Mouse (Mus musculus) mouse embryonic stem cell (cell line): ENCODE results near the gene Camkk2.

Experiments
- in situ Hi-C, 2 experiments: fragments of 300-500 bp; cut with MboI; formaldehyde crosslinking; loops; 1 replicate in 1 of 2; 3 replicates in 1 of 2; pipeline ENCODE4 v1.14.3; 2019 to 2020; ENCODE audit warnings: low sequenced_read_pairs in 2 of 2, low pct_unique_long_range_greater_than_20kb in 1 of 2, mixed read lengths in 1 of 2; ENCODE audit not compliant: unreplicated experiment in 1 of 2

The Camkk2 gene

DNA sequence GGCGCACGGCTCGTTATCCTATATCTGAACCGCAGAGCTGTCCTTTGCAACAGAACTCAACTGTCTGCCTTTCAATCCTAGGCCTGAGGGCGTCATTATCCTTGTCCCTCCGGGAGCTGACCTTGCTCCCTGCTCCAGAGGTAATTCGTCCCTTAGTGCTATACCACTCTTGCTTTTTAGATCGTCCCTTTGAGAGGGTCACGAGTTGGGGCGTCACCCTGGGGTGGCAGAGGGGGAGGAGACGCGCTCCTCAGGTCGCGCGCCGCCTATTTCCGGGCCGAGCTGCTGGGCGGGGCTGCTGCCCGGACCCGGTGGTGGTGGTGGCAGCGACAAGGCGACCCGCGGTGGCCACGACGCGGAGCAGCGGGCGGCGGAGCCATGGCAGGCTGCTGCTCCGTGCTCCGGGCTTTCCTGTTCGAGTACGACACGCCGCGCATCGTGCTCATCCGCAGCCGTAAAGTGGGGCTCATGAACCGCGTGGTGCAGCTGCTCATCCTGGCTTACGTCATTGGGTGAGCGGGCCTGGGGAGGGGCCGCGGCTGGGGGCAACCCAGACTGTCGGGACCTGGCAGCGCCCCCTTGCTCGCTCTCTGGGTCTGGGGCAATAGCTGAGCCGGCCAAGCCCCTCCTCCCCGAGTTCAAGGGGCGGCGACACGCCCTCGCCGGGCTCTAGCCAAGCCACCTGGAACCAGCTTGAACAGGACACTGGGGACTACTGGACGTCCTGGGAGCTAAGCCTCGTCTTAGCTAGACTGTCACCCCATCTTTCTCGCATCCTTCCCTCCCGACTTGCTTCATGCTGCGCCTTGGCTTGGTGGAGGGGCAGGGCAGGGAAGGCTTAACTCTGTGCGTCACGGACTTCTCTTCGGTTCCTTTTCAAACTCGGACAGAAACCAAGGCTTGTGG, 71.7 kb downstream of the Camkk2 start, which contains the start of gene P2rx4:
P2rx4 (plus strand) TSS at position 269 of the 906 bp plus-strand sequence.
- in situ Hi-C loops: no loop called here

DNA sequence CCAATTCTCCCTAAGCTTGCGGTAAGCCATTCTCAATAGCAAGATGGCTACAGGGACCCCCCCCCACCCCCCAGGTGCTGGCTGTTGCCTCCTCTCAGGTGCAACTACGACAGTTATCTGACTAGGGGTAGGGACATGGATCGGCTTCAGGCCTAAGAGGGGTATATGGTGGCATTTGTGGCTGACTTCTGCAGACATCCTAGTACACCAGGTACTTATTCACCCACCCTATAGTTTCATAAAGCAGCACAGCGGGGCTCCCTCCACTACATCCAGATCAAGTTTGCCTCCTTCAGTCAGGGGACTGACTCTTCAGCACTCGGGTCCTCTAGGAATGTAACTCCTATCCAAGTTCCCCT, 72.3 kb downstream of the Camkk2 start:
- in situ Hi-C loops: no loop called here

DNA sequence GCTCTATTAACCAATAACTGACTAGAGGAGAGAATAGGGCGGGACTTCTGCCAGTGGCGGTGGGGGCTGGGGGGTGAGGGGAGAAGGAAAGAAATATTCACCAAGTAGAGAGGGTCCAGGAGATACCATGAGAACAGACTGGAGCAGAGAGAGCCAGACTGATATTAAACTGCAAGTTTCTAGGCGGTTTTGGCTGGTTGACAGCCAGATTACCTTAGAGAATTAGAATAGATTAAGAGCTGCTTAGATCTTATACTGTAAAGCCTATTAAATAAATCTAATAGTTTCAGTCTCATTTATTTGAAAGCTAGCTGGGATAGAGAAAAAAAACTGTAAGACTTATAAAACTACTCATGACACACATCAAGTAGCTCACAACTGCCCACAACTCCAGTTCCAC, 74.0 kb downstream of the Camkk2 start:
- in situ Hi-C loops: no loop called here

DNA sequence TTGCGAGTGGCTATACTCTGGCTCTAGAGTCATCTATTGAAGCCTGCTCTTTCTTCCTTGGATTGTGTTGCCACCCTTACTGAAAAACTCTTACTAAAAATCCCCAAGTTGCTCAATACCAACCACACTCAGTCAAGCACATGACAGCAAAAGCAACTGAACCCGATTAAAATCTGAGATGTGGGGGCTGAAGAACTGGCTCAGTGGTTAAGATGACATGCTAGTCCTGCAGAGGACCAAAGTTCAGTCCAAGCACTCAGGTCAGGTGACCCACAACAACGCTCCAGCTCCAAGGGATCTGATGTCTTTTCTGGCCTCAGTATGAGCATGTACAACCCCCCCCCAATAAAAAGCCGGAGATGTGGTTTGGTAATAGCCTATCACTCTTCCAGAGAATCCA, 74.6 kb downstream of the Camkk2 start:
- in situ Hi-C loops: no loop called here

DNA sequence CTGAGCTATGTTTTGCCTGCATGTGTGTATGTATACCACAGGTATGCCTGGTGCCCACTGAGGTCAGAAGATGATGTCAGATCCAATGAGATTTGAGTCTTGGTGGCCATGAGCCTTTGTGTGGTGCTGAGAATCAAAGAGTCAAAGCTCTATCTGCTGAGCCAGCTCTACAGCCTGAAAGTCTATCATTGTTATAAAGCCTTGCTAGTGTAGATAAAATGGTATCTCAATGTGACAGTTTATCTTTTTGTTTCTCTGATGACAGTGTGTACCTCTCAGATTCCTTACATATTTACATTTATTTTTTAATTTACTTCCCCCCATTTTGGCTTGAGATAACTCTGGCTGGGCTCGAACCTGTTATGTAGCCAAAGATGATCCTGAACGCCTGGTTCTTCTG, 75.6 kb downstream of the Camkk2 start:
- in situ Hi-C loops: no loop called here

DNA sequence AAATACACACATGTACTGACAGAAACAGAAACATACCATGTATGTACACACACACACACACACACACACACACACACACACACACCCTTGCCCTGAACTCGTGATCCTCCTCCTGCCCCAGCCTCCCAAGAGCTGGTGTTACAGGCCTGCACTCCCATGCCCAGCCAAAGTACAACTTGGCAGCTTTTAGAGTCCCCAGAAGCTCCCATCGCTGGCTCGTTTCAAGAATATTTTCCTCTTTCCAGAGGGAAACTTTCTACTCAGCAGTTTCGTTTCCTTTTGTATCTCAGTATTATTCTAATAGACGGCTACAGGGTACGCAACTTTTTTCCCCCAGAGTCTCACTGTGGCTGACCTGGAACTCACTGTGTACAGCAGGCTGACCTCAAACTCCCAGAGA, 77.1 kb downstream of the Camkk2 start:
- in situ Hi-C loops: no loop called here

DNA sequence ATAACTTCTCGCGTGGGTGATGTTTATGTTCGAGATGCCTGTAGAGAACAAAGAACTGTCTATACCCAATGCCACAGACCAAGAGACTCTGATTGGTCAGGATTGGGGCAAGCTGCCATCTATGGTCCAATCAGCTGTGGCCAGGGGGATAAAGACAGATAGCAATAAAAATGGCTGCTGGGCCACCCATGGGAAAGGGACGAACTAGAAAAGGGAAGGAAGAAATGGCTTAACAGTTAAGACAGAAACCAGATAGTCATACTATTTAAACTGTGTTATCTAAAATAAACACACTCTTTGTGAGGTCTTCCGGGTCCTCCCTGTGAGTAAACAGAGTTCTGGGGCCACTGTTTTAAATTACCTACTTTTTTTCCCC, 78.4 kb downstream of the Camkk2 start:
- in situ Hi-C loops: no loop called here

DNA sequence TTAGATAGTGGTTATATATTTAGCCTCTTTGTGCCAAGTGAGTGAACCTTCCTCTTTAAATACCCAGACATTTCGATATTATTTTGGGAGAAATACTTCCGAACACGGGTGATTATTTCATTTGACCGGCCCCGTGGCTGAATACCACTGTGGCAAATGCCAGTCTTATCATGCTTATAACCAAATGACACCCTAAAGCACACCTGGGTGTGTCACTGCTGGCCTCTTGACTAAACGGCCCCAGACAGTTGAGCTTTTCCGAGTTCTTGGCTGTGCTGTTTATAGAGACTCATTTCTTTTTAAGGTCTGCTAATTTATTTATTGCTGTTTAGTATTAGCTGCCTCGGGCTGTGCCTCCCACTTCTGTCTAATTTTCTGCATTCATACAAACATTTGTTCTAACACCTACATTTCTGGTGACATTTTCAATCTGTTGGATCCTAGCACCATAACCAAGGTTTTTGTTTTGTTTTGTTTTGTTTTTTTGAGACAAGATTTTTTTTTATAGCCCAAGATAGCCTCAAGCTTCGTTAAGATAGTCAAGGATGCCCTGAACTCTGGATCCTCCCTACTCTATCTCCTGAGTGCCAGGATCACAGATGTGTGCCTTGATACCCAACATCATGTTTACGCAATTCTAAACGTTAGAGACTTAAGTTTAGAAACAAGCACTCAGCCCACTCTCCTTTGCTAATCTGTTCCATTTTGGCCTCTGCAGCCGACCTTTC, 78.9 kb downstream of the Camkk2 start:
- in situ Hi-C loops: no loop called here

DNA sequence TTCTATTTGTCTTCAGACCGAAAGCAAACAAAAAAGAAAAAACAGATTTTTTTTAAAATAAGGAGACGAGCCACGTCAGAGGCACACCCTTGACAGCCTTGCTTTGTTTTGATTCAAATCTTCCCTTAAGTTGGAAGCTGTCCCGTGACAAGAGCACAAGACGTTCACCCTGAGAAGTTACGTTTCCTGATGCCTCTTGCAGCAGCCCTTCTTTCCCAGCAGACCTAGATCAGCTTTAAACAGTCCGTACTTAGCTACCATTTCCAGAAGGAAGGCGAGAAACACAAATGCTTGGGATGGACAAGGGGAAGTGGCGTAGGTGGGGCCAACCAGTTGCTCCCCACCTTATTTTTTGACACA, 80.5 kb downstream of the Camkk2 start:
- in situ Hi-C loops: no loop called here

DNA sequence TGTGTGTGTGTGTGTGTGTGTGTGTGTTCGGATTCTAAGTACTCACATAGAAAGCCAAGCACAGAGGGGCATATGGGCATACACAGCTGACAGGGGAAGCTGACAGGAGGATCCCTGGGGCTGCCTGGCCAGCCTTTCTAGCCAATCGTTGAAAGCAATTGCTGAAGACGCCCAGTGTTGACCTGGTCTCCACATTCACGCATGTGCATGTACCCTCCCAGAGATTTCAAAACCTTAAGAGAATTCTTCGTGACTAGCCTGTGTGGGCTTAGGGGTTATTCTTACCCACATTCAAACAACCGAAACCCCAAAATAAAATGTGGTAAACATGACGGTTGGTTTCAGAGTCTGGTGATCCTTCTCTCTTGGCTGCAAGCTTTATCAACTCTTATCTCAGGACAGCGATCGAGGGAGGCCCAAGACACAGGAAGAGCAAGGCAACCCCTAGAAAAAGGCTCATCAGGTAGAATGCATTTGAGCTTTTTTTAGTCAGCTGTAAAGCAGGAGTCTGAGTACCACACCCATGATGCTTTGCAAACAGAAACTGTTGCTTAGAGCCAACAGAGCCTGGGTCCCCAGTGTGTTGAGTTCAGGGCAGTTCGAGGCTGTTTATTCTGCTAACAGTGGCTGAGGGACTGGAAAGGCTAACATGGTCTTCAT, 81.0 kb downstream of the Camkk2 start:
- in situ Hi-C loops: no loop called here

DNA sequence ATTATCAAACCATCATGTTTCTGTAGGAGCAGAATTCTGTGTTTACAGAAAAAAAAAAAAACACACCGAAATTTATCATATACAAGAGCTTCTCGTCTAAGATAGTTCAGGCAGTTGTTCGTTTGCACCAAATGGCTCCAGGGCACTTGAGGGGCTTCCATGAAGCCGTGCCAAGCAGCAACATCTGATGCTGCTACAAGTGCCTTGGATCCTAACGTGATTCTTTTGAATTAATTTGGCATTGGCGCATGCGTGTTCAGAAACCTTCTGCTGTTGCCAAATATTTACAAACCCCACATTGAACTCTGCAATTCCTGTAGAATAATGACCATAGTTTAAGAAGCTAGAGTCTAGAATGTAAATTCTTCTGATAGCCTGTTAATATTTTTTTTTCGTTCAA, 83.7 kb downstream of the Camkk2 start:
- in situ Hi-C loops: no loop called here

DNA sequence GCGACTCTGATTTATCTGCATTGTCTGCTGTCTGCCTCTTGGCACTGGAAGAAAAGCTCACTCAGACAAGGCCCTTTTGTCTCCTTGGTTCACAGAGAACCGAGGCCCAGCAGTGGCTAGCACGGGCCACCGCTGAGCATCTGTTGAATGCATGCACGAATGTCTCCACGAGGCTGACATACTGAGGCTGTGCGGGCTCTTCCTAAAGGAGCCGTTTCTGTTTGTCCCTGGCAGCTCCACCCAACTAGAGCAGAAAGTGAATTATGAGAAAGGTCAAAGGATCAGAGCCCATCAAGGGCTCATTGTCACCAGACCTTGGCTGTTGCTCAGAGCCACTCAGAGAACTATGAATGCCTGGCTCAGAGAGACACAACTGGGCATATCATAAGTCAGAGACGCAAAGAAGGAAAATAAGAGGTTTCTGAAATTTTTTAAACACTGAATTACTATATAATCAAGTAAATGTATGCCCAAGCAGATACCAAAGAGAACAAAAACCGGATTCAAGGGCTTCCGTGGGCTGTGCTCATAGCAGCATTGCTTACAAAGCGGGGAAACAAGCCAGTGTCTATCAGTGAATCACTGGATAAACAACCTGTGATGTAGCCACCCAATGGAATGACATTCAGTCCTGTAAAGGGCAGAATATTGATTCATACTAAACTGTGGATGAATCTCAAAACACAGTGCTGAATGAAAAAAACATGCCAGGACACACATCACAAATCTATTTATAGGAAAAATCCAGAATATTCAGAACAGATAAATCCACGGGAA, 85.6 kb downstream of the Camkk2 start:
- in situ Hi-C loops: no loop called here

DNA sequence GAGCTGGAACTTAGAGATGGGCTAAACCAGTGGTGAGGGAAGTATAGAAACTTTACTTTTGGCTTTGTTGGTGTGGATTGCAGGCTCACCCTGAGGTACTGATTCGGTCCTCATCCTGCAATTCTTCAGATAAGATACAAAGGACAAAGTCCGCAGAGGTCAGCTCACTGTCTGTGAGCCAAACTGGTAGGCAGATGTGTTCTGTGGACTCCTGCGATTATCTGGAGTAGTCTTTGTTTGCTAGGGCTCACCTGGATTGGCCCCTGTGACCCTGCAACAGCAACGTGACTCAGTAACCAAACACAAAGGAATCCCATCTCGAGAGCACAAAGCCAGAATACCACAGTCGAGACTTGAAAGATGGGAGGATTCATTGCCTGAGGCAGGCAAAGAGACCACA, 88.7 kb downstream of the Camkk2 start:
- in situ Hi-C loops: no loop called here

DNA sequence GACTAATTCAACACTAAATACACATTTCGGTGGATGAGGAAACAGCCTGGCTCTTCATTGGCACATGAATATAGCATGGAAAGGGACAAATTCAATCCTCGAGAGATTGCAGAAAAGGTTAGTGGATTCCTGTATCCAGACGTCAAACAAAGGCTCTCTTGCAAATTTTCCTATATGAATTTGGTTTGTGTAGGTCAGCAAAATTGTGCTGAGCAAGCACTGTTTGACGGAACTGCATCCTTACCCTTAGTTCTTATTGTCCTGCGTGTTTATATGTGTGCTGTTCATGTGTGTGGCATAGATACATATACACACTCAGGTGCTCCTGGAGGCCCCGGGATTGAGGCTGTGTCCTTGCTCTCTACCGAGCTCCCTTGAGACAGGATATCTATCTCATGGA, 90.1 kb downstream of the Camkk2 start:
- in situ Hi-C loops: no loop called here

DNA sequence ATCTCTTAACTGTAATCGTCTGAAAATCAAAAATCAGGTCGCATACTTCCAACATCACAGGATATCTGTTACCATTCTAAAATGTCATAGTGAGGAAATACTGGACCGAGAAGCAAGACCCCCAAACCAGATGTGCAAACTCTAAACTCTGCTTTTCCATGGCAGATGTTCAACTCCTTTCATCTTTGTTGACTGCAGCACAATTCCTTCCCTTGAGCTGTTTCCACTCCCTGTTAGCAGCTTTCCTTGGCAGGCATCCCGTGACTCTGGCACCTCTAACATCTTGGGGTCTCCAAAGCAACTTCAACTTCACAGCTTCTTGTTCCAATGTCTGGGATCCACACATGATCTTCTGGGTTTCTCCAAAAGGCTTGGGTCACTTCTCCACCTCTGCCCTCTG, 91.8 kb downstream of the Camkk2 start:
- in situ Hi-C loops: no loop called here

DNA sequence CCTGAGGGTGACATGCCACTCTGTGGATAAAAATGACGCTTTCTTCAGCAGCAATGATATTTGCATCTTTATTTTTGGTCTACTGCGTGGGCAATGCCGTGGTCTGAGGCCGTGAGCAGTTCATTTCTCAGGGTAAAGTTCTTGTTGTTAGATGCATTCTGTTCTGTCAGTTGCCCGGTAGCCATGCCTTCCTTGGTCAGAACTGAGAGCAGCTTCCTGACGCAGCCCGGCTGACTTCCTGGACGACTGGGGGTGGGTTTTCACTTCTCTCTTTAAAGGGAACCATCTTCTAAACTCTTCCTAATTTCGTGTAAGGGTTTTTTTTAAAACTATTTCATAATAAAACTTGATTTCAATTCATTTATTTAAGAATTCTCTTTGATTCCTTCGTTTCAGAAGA, 95.3 kb downstream of the Camkk2 start:
- in situ Hi-C loops: no loop called here

DNA sequence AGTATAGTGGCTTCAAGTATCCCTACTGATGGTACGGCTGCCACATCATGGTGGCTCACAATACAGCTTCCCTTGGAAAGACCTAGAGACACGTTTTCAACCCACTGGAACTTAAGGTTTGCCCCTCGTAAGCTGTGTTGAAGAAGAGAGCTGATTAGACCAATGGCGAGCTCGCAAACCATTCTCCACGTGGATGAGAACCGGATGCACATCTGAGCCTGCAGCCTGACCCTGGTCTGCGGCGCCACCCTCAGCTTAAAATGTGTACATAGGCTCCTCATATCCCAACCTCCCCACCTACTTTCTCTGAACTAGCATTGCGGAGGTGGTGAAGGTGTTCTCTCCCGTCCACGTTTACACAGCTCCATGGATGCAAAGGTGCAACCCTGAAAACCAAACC, 97.9 kb downstream of the Camkk2 start:
- in situ Hi-C loops: no loop called here
